Mouse (Mus musculus) limb, embryonic 11.5 days (tissue): Measurements from ENCODE around the gene Spem1. TPM values are rescaled to one million over a fixed set of nuclear protein-coding genes. Genes with fewer than 3 reads are reported as not detected.
A peak's percentile ranks its signal among the peaks of the same experiment; 100 is the strongest.

Source experiments
- ATAC-seq: fragments of 200-750 bp; cut with Nextera tagmentation; 2 replicates; pipeline ENCODE4 v1.8.0; 2017; ENCODE audit warnings: low read depth; ENCODE audit not compliant: insufficient number of reproducible peaks, low FRiP score, low TSS enrichment
- DNase-seq: peaks from one replicate; pipeline ENCODE4 v3.0.0-alpha.2; 2015; ENCODE audit warnings: low spot score
- H3K27ac ChIP-seq: fragments of 300-500 bp; sonication (generic); replicated peaks from 2 replicates; pipeline ENCODE4 v1.5.1; 2014; ENCODE audit warnings: low read depth, mild to moderate bottlenecking, low read length
- H3K27me3 ChIP-seq: fragments of 300-500 bp; sonication (generic); 2 replicates; pipeline ENCODE4 v1.6.1; 2014; ENCODE audit warnings: mild to moderate bottlenecking, low read length, mixed read lengths; ENCODE audit not compliant: control insufficient read depth, insufficient read depth
- H3K36me3 ChIP-seq: fragments of 300-500 bp; sonication (generic); 2 replicates; pipeline ENCODE4 v1.6.1; 2014; ENCODE audit warnings: mild to moderate bottlenecking, low read length, moderate library complexity, mixed read lengths; ENCODE audit not compliant: control insufficient read depth, insufficient read depth
- H3K4me1 ChIP-seq: fragments of 300-500 bp; sonication (generic); 2 replicates; pipeline ENCODE4 v1.6.1; 2014; ENCODE audit warnings: low read length, mixed read lengths; ENCODE audit not compliant: control insufficient read depth, insufficient read depth
- H3K4me2 ChIP-seq: fragments of 300-500 bp; sonication (generic); 2 replicates; pipeline ENCODE4 v1.6.1; 2014; ENCODE audit warnings: low read depth, mild to moderate bottlenecking, moderate library complexity; ENCODE audit not compliant: severe bottlenecking
- H3K4me3 ChIP-seq: fragments of 300-500 bp; sonication (generic); 2 replicates; pipeline ENCODE4 v1.5.1; 2014; ENCODE audit warnings: low read depth, low read length
- H3K9ac ChIP-seq: fragments of 300-500 bp; sonication (generic); 2 replicates; pipeline ENCODE4 v1.6.1; 2014; ENCODE audit warnings: mild to moderate bottlenecking, low read length
- H3K9me3 ChIP-seq: fragments of 300-500 bp; sonication (generic); 2 replicates; pipeline ENCODE4 v1.6.1; 2016; ENCODE audit warnings: low read length; ENCODE audit not compliant: control insufficient read depth
- WGBS: fragments of 180-500 bp; shearing (Covaris S2); extraction: QIAGEN DNeasy Blood & Tissue Kit; methylation state at CpG from one replicate; pipeline ENCODE4 v1.1.7; 2014; 5-methylcytosine and 5-hydroxymethylcytosine counted together
- polyA plus RNA-seq: library from polyadenylated mRNA; unstranded; fragments of >200 nt; fragmentation: Nextera tagmentation; extraction: Ambion mirVana; gene quantifications from 2 replicates; pipeline ENCODE4 v1.2.1, GENCODE M21; 2014

The Spem1 gene
- polyA plus RNA-seq, 1 experiment from 2014 or later: 0.15 TPM

DNA sequence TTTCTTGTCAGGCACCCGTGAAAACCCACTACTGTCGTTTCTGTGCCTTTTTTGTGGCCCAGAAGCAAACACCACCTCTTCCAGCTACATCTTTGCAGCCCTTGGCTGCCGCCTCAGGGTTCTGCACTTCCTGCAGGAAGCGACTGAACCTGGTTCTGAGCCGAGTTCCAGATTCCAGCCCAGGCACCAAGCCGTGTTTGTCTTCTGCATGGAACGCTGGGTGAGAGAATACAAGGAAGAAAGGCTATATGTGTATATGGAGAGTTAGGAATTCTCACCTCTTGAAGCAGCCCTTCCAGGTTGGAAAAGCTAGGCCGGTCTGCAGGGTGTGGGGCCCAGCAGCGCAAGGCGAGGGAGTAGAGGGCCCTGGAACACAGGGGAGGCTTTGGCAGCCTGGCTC is 32.7 kb upstream of the Spem1 start:
- 88% methylated on average over 10 of the region's 10 CpGs for WGBS
- no peak overlapping the region for H3K4me3 ChIP-seq
- peaks cover 18% of the 10 kb centered on the region for H3K27me3 ChIP-seq
- DNase-seq (no peak), ATAC-seq (no peak)
- H3K4me2 ChIP-seq: no peak overlapping the region
- H3K27ac ChIP-seq: no peak overlapping the region; the same call in 1 of the 2 replicates
- no peak overlapping the region for H3K9ac ChIP-seq
- H3K4me1 ChIP-seq: no peaks in the 10 kb centered on the region
- H3K9me3 ChIP-seq: no peaks in the 10 kb centered on the region
- H3K36me3 ChIP-seq: peaks cover 13% of the 10 kb centered on the region

DNA sequence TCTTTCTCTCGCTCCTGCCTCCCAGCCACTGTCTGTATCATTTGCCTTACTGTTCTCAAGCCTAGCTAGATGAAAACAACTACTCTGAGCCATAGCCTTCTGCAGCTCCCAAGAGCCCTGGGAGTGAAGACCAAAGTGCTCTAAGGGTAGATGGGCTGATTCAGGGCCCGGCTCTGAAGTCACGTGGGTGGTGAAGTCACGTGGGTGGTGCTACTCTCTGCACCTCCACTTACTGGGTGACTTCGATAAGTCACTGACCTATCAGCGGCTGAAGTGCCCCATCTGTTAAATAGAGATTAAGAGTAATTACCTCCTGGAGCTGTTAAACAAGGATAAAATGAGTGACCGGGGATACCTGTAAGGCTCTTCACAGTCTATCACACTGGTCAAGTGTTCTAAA is 32.0 kb upstream of the Spem1 start:
- Histone ChIP-seq H3K4me1 (no peaks in the 10 kb centered on the region), H3K27ac (no peak overlapping the region), H3K36me3 (peaks cover 15% of the 10 kb centered on the region), H3K4me3 (no peak overlapping the region), H3K9me3 (no peaks in the 10 kb centered on the region), H3K4me2 (no peak overlapping the region), H3K9ac (no peak overlapping the region), H3K27me3 (peaks cover 14% of the 10 kb centered on the region)
- DNase-seq (no peak), ATAC-seq (no peak)
- WGBS: 73% methylated on average over 7 of the region's 7 CpGs

DNA sequence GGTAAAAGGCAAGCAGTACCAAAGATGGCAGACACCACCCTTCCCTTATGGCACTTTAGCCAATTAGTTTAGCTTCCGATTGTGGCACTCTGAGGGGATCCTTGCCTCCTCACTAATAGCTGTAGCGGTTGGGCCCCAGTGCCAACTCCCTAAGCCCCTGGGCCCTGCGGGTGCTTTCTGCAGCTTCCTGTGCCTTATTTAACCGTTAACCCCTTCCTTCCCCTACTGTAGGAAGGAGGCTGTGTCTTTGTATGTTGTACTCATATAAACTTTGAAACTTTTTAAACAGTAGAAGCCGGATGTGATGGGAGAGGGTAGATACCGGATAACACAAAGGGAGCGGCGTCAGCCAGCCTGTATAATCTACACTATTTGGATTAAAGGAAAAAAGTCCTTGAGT is 28.8 kb upstream of the Spem1 start:
- no peak overlapping the region for H3K4me3 ChIP-seq
- no peaks in the 10 kb centered on the region for H3K9me3 ChIP-seq
- WGBS: 77% methylated on average over 8 of the region's 8 CpGs
- peaks cover 15% of the 10 kb centered on the region for H3K36me3 ChIP-seq
- H3K4me2 ChIP-seq: no peak overlapping the region
- H3K27ac ChIP-seq: no peak overlapping the region
- no peak for ATAC-seq
- no peaks in the 10 kb centered on the region for H3K27me3 ChIP-seq
- DNase-seq: no peak
- H3K9ac ChIP-seq: no peak overlapping the region
- H3K4me1 ChIP-seq: peaks cover 11% of the 10 kb centered on the region

DNA sequence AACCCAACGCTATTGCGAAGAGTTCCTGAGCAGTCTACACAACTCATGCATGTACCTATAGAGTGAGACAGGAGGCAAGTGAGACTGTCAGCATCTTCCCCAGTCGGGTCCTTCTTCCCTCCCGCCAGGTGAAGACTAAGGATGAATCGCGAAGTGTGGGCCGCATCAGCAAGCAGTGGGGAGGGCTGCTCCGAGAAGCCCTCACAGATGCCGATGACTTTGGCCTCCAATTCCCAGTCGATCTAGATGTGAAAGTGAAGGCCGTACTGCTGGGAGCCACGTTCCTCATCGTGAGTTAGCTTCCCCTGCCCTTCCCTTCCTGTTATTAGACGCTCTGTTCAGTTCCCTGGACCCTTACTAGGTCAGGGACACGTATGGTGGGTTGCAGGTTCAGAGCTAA is 27.9 kb upstream of the Spem1 start:
- H3K4me3 ChIP-seq: no peak overlapping the region

DNA sequence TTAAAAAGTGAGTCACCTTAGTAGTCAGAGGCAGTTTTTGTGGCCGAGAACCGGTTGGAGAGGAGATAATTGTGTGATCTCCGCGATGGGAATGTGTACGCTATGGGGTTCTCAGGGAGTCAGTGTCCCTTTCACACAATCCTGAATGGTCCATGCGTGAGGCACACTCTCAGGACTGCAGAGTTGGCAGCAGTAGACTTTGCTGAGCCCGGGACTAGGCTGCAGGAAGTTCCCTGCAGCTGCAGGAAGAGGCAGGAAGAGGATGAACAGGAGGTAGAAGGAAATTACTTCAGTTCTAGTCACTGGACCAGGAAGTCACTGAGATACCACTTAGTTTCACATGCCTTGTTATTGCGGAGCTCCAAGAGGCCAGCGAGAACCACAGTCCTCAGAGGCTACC is 27.1 kb upstream of the Spem1 start:
- H3K27me3 ChIP-seq: no peaks in the 10 kb centered on the region
- 91% methylated on average over 9 of the region's 9 CpGs for WGBS
- DNase-seq (no peak), ATAC-seq (no peak)
- H3K9me3 ChIP-seq: no peaks in the 10 kb centered on the region
- no peak overlapping the region for H3K9ac ChIP-seq
- no peak overlapping the region for H3K27ac ChIP-seq
- H3K4me3 ChIP-seq: no peak overlapping the region
- peaks cover 15% of the 10 kb centered on the region for H3K36me3 ChIP-seq
- H3K4me1 ChIP-seq: peaks cover 11% of the 10 kb centered on the region
- 0 out of 2 replicates have a peak overlapping the region, but pooled peaks have one; percentile 10 for H3K4me2 ChIP-seq

More for the DNA sequence above, 27.9 kb upstream of the Spem1 start:
- ATAC-seq: no peak
- H3K27me3 ChIP-seq: no peaks in the 10 kb centered on the region
- H3K4me1 ChIP-seq: peaks cover 11% of the 10 kb centered on the region
- 94% methylated on average over 15 of the region's 15 CpGs for whole genome bisulfite sequencing
- no peak overlapping the region for H3K4me2 ChIP-seq
- H3K36me3 ChIP-seq: peaks cover 15% of the 10 kb centered on the region
- no peak for DNase-seq
- no peak overlapping the region for H3K9ac ChIP-seq
- no peaks in the 10 kb centered on the region for H3K9me3 ChIP-seq
- no peak overlapping the region for H3K27ac ChIP-seq

DNA sequence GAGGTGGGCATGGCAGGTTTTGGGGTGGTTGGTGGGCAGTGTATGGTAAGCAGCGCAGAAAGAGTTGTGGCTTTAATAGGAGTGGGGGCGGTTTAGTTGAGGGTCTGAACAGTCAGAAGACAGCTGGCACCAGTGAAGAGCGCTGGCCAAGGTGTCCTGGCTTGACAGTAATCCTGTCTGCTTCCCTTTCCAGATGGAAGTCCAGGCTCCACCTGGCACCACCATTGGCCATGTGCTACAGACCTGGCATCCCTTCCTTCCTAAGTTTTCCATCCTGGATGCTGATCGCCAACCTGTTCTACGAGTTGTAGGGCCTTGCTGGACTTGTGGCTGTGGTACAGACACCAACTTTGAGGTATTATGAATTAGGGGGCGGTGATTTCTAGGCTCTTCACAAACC is 26.0 kb upstream of the Spem1 start:
- 94% methylated on average over 6 of the region's 6 CpGs for WGBS
- Histone ChIP-seq H3K4me1 (peaks cover 11% of the 10 kb centered on the region), H3K9ac (no peak overlapping the region), H3K4me3 (no peak overlapping the region), H3K27ac (no peak overlapping the region), H3K36me3 (peaks cover 15% of the 10 kb centered on the region), H3K4me2 (no peak overlapping the region; the same call in 1 of the 2 replicates), H3K9me3 (no peaks in the 10 kb centered on the region), H3K27me3 (no peaks in the 10 kb centered on the region)
- no peak for ATAC-seq
- DNase-seq: no peak

DNA sequence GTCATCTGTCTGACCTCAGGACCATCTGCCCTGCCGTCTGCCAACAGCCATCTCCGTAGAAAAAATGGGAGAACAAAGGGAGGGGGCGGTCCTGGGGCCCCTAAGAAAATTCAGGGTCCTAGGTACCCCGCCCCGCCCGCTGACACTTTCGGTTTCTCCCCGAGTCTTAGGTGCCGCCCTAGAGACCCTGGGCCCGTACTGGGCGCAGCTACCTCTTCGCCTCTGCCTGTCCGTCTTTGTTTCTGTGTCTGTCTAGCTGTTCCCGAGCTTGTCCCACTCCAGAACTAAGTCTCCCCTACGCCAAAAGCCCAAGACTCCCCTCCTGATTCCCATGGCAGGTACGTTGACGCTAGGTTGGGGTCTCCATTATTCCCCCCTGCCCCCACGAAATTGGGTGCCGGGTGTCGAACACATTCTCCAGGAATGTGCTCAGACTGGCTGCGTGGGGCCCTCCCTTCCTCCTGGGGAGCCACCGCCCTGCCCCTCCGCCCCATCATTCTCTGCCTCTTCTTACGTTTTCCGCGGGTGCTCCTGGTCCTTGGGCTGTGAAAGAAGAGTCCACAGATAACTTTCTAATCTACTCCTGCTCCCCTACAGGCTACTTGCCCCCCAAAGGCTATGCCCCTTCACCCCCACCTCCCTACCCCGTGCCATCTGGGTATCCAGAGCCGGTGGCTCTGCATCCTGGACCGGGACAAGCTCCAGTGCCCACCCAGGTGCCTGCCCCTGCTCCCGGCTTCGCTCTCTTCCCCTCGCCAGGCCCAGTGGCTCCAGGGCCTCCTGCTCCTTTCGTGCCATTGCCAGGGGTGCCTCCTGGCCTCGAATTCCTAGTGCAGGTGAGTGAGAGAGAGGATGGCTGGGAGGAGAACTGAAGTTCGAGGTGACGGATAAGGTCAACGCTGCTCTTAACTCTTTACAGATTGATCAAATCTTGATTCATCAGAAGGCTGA is 25.0 kb upstream of the Spem1 start:
- peaks cover 15% of the 10 kb centered on the region for H3K36me3 ChIP-seq
- H3K4me2 ChIP-seq: peak overlapping the region; percentile 75
- 11% methylated on average over 37 of the region's 37 CpGs for WGBS
- no peaks in the 10 kb centered on the region for H3K27me3 ChIP-seq
- no peaks in the 10 kb centered on the region for H3K9me3 ChIP-seq
- peak; percentile 62 for DNase-seq
- H3K4me3 ChIP-seq: peak overlapping the region; percentile 74
- peaks cover 11% of the 10 kb centered on the region for H3K4me1 ChIP-seq
- peak; percentile 53; the same call in 1 of the 2 replicates for ATAC-seq
- peak overlapping the region; percentile 70 for H3K9ac ChIP-seq
- peak overlapping the region; percentile 97 for H3K27ac ChIP-seq

DNA sequence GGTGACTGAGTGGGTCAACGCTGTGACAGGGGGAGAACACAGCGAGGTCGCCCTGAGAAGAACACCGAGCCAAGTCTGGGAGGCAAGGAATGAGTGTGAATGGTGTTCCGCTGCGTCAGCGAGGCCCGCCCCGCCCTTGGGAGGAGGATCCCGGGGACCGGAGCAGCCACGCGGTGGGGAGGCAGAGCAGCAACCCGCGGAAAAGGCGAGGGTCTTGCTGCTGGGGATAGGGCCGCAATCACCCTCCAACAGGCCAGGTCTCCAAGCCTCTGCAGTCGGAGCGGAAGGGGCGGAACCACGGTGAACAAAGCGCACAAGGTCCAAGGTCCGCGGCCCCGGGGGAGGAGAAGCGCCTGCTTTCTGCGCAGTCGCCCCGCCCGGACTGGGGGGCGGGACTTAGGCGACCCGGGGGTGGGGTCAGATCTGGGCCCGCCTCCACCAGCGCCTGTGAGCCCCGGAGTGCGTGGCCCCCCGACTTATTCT is 24.3 kb upstream of the Spem1 start, which contains the start of gene Plscr3:
Plscr3 (plus strand) TSS at position 179 of the 483 bp plus-strand sequence.
- H3K4me3 ChIP-seq: peak within 1 kb of the TSS; percentile 74
- no peaks in the 10 kb centered on the region for H3K27me3 ChIP-seq
- no peaks in the 10 kb centered on the region for H3K9me3 ChIP-seq
- H3K36me3 ChIP-seq: peaks cover 10% of the 10 kb centered on the region
- peak; percentile 88 for ATAC-seq
- WGBS: under 1% methylated on average over 38 of the region's 38 CpGs
- peak within 1 kb of the TSS; percentile 97 for H3K27ac ChIP-seq
- H3K4me2 ChIP-seq: peak within 1 kb of the TSS; percentile 75
- H3K9ac ChIP-seq: peak within 1 kb of the TSS; percentile 70
- H3K4me1 ChIP-seq: peaks cover 11% of the 10 kb centered on the region
- DNase-seq: peak; percentile 97
